Mouse (Mus musculus) megakaryocyte, embryonic 14.5 days (primary cell): Measurements from ENCODE around the gene Gpr137c.

Experiments used
- FLI1 ChIP-seq: IDR thresholded peaks from 2 replicates; pipeline ENCODE4 v1.6.1; 2012; ENCODE audit warnings: low read length, inconsistent platforms, mixed read lengths
- GATA1 ChIP-seq: IDR thresholded peaks from 3 replicates; pipeline ENCODE4 v1.6.1; 2012; ENCODE audit warnings: mixed read lengths, low read length, inconsistent platforms, borderline replicate concordance

DNA sequence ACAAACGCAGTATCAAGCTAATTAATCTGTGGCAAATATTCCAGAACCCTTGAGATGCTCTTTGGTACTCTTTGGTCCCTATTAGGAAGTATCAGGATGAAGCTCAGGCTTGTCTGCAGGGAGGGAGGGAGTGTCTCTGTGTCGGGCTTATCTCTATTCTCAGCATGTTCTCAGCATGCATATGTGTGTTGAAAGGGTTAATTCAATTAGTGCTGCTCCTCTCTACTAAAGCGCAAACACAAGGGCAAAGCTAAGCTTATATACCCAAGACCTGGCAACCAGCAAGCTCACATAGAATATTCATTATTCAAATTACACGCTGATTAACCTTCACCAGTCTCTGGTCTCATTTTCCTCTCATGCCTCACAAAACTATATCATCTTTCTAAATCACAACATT is 84.4 kb downstream of the Gpr137c start:
- TF ChIP-seq FLI1 (no peak), GATA1 (no peak)
